Mouse (Mus musculus): Measurements from ENCODE around the gene Trim80.
"Not testable (repeated sequence)": the region's sequence is repeated elsewhere in the genome, so short reads cannot be mapped to it uniquely, and the experiment has no call there.

Trim80 gene

DNA sequence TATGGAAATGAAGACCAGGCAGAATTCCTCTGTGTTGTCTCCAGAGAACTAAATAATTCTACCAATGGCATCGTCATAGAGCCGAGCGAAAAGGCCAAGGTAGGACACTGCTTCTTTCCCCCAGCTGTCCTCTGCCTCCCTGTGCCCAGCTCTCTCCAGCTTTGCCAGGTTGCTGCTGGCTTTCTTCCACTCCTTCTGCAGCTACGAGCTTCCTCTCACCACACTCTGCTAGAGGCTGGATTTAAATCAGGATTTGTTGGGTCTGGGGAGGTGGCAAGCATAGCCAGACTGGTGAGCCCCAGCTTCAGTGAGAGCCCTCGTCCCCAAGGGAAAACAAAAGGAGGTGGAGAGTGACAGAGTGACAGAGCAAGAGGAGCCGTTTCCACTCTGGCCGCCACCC lies 11.0 kb upstream of the Trim80 start:
- no peak for DNase-seq (ENCODE audit: low read depth)

- no peak for DNase-seq (ENCODE audit: low read depth)
Observed at GRCm38 (mm10) chr11:115430561-115430960, 9.8 kb upstream of the Trim80 start.

GRCm38 (mm10) chr11:115432814-115433213 lies 7.5 kb upstream of the Trim80 start:
- DNase-seq (ENCODE audit: low read depth), result no peak

DNA sequence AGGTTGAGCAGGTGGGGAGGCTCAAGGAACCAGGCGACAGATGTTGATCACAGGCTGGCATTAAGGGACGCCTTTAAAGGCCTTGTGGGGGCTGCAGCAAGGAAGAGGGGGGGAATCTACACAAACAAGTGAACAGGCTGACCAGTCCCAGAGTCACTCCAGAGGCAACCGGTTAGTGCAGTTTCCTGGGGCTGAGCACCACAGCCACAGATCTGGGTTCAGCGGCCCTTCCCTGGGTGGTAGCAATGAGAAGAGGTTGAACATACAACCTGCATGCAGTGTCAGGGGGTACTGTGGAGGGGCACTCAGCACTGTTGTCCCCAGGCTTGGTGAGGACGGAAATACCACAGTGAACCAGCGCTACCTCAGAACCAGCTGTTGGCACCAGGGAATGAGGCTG lies 7.0 kb upstream of the Trim80 start:
- DNase-seq (ENCODE audit: low read depth), result no peak

DNA sequence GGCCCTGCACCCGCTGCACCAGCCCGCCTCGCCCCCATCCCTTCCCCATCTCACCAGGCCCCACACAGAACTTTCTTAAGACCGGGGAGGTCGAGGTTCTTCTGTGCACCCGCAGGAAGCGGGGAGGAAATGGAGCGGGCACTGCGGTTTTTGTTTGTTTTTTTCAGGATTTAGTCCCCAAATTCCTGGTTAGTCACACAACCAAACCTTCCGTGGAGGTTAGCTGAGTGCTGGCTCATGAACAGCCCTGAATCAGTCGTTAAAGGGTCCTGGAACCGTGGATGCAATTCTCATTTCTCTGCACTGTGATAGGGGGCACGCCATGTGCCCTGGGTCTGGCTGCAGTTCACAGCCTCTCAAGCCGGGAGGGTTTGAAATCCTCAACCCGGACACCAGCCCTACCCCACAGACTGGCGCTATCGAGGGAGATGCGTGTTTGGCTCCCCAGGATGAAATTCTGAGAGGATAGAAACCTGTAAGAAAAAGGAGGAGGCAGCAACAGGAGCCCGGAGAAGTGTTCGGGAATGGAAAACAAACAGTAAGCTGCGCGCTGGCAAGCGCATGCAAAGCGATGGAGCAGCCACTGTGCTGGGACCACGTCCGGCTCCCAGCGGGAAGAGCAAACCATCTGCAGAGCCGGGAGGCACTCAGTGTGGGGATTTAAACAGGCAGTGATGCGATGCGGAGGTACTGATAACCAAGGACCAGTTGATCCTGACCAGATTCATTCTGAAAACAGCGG lies 4.6 kb upstream of the Trim80 start:
- no peak for DNase-seq (ENCODE audit: low read depth)

DNA sequence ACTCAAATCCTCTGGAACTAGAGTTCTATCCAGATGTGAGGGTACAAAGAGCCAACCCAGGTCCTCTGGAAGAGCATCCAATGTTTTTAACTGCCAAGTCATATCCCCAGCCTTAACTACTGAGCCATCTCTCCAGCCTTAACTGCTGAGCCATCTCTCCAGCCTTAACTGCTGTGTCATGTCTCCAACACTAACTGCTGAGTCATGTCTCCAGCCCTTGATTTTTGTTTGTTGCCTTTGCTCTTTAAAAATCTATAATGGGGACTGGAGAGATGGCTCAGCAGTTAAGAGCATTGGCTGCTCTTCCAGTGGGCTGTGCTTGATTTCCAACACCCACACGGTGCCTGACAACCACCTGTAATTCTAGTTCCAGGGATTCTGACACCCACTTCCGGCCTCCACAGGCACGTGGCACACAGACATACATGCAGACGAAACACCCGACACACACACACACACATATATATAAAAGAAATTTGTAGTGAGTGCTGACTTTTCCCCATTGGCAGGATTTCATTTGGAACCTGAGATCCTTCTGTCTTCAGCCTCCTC lies 2.7 kb upstream of the Trim80 start:
- DNase-seq (ENCODE audit: low read depth), result no peak

- DNase-seq (ENCODE audit: low read depth), result no peak
Observed at GRCm38 (mm10) chr11:115439326-115439725, 1.0 kb upstream of the Trim80 start.

DNA sequence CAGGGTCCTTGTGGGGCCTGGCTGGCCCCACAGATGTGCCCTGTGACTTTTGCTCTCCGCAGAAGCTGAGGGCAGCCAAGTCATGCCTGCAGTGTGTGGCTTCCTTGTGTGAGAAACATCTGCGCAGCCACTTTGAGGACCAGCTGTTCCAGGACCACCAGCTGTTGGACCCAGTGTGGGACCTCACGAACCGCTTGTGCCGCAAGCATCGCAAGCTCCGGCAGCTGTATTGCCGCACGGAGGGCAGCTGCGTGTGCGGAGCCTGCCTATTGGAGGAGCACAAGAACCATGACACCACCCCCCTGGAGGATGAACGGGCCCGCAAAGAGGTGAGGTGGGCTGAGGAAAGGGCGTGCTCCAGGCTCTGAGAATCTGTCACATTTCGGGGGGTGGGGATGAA lies 1.1 kb downstream of the Trim80 start:
- DNase-seq (ENCODE audit: low read depth), result no peak

DNA sequence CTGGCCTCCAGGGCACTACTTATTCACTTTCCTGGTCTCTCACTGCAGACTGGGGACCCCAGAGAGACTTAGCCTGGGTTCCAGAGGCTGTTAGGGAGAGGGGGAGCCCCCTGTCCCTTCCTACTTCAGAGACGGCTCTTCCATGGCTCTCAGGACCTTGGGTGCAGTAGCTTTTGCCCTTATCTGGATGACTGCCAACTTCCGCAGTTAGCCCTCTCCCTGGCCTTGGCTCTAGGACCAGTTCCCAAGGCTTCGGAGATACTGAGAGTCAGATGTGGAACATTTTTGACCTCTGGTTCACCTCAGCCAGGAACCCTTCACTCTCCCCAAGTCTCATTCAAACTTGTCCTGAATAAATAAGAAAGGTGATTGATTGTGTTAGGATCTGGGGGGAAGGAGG lies 6.6 kb downstream of the Trim80 start:
- no peak for DNase-seq (ENCODE audit: low read depth)

- no peak for DNase-seq (ENCODE audit: low read depth)
Observed at GRCm38 (mm10) chr11:115447321-115447885, 7.1 kb downstream of the Trim80 start.

DNA sequence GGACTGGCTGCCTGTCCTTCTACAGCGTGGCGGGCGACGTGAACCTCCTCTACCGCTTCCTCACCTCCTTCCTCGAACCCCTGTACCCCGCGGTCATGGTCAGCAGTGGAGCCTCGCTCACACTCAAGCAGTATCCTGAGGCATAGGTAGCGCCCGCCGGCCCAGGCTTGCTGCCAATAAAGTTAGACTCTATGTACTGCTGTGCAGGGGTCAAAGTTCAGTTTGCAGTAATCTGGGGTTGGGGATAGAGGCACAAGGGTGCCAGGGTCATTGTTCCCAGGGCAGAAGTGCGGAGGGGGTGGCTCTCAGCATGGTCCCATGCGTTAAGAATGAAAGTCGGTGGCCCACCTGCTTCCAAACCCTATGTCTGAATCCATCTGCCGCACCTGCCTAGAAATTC lies 7.7 kb downstream of the Trim80 start:
- no peak for DNase-seq (ENCODE audit: low read depth)

DNA sequence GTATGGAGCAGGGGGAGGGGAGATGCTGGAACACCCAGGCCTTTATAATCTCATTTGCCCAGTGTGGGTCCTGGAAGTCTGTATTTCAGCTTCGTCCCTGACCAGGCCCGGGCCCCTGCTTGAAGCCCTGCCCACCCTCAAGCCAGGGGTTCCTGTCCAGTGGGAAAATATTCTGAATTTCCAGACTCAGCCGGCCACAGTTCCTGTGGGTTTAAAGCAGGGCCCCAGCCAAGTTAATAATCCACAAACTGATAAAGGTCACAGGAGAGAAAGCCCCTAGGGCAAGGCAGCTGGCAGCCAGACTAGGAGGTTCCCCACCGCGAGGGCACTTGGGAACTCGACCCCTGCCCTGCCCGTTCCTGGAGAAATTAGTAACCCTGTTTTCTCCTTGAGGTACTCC lies 8.7 kb downstream of the Trim80 start:
- no peak for DNase-seq (ENCODE audit: low read depth)

- DNase-seq (ENCODE audit: low read depth), result no peak
Observed at GRCm38 (mm10) chr11:115450176-115450575, 9.8 kb downstream of the Trim80 start.

- DNase-seq (ENCODE audit: low read depth), result no peak
Observed at GRCm38 (mm10) chr11:115451781-115452241, 11.5 kb downstream of the Trim80 start.

GRCm38 (mm10) chr11:115452281-115452860 lies 12.0 kb downstream of the Trim80 start:
- DNase-seq (ENCODE audit: low read depth), result no peak

GRCm38 (mm10) chr11:115453306-115453705 lies 13.0 kb downstream of the Trim80 start:
- DNase-seq (ENCODE audit: low read depth), result no peak

DNA sequence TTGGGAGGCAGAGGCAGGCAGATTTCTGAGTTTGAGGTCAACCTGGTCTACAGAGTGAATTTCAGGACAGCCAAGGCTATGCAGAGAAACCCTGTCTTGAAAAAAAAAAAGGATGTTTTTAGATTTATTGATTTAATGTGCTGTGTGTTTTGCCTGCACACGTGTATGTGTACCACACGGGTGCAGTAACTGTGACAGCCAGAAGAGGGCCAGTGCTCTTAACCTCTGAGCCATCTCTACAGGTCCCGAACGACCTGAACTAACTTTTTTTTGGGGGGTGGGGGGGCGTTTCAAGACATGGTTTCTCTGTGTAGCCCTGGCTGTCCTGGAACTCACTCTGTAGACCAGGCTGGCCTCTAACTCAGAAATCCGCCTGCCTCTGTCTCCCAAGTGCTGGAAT lies 14.5 kb downstream of the Trim80 start:
- not testable (repeated sequence) for DNase-seq (ENCODE audit: low read depth)

DNA sequence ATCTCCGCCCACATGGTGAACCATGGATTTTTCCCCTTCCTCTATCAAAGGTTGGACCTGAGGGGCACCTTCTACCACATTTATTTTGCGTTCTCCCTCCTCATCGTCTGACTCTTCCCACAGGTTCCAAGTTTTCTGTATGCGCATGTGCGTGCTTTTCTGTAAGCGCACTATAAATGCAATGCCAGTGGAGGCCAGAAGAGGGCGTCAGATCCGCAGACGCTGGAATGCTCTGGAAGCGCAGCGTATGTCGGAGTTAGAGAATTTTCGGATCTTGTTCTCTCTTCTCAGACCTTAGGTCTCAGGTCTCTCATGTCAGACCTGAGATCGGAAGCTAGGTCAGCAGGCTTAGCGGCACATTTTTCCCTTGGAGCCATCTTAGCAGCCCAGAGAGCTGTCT lies 15.3 kb downstream of the Trim80 start:
- no peak for DNase-seq (ENCODE audit: low read depth)

DNA sequence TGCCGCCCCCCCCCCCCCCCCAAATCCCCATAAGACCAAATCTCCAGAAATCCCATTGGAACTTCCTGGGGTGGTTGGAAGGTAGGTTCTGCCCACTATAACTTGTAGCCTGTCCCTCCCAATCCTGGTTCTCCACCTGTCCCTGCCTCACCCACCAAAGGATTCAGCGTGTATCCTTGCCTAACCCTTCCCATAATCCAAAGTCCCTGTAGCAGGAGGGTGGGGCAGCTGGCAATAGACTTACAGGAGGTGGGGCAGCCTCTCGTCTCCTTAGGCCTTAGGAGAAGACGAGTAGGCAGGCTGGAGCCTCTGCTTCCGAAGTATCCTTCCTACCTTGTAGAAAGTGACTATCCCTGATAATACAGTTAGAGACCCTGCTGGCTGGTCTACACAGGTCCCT lies 15.8 kb downstream of the Trim80 start:
- no peak for DNase-seq (ENCODE audit: low read depth)

DNA sequence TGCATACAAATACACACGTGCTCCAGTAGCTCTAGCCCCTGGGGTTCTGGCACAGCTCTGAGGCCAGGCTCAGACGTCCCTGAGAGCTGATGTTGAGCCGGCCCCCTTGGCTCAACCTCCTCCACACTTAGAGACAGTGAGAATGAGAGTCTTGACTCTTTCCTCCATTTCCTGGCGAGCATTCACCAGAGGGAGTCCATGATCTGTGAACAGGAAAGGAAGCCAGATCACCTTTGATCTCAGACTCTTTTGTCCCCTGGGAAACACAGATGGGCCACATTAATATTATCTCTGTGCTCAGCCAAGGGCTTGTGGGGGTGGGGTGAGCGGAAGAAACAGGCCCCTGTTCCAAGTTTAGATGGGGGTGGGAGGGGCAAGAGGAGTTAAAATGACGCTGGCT lies 17.1 kb downstream of the Trim80 start:
- no peak for DNase-seq (ENCODE audit: low read depth)

DNA sequence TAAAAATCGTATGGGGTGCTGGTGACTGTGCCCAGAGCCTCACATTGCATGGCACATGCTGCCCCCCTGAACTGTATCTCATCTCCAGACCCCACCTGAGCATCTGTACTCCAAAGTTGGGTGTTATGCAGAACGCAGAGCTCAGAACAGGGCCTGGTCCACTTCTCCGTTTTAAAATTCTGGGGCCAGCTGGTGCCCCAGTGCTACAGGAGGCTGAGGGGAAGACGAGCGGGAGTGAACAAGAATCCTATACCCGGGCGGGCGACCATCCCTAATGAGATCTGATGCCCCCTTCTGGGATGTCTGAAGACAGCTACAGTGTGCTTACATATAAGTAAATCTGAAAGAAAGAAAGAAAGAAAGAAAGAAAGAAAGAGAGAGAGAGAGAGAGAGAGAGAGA lies 20.6 kb downstream of the Trim80 start:
- DNase-seq (ENCODE audit: low read depth), result no peak

DNA sequence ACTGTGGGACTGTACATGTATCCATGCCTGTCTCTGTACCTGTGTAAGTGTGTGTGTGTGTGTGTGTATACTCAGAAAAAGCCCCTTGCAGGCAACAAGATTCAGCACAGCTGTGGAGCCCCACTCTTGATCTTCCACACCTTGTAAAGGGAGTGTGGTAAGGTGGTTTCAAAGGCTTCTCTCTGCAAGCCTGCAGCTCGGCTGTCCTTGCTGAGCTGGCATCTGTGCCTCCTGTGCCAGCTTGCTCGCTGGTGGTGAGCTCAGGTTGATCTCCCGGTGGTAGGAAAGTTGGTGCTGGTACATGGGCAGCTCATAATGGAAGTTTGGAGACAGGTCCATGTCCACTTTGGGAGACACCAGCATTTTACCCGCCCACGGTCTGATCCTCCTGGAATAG lies 21.5 kb downstream of the Trim80 start:
- no peak for DNase-seq (ENCODE audit: low read depth)

DNA sequence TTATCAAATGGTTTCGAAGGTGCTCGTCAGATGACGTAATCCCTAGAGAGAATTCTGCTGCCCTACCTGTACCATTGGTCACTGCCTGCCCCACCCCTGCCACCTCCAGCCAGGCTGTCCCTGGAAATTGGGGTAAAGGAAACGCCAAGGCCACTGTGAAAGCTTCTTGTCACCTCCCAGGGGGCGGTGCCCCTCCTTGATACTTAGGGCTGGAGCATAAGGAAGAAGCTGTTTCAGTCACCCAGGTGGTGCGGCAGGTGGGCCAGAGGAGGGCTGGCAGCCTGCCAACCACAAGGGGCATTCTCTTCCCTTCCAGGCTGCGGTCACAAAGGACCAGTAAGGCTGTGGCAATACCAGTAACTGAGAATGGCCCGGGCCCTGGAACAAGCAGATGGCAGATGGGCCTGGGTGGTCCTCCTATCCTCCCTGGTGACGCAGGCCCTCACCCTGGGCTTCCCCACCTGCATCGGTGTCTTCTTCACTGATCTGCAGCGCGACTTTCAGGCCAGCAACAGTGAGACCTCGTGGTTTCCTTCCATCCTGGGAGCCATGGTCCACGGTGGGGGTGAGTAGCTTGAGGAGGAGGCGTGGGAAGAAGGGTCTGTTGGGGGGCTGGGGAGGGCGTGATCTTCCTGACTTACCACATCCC lies 22.0 kb downstream of the Trim80 start, which contains the start of gene Slc16a5:
Gene Slc16a5, plus strand, starts transcription at position 232 of the 649 bp plus-strand sequence.
- no peak for DNase-seq (ENCODE audit: low read depth)

All from fibroblast of lung, adult 2 months (primary cell).